Mouse (Mus musculus) embryonic facial prominence, embryonic 15.5 days (tissue): ENCODE measurements at regions not wholly inside any gene's neighbourhood (a gene's known extent, or its start where the extent isn't known, plus 50 kb on each side); places are given as distances from the start of the nearest gene placed in this dataset. TPM values are rescaled to one million over a fixed set of nuclear protein-coding genes. Genes with fewer than 3 reads are reported as not detected.

ENCODE experiments used
- ATAC-seq: fragments of 200-750 bp; cut with Nextera tagmentation; 2 replicates; pipeline ENCODE4 v1.8.0; 2017; ENCODE audit warnings: low read depth, moderate TSS enrichment; ENCODE audit not compliant: insufficient number of reproducible peaks, low FRiP score, low TSS enrichment
- H3K27ac ChIP-seq: fragments of 300-500 bp; sonication (generic); replicated peaks from 2 replicates; pipeline ENCODE4 v1.5.1; 2015; ENCODE audit warnings: mild to moderate bottlenecking, inconsistent platforms
- H3K27me3 ChIP-seq: fragments of 300-500 bp; sonication (generic); 2 replicates; pipeline ENCODE4 v1.6.1; 2015; ENCODE audit warnings: inconsistent platforms
- H3K36me3 ChIP-seq: fragments of 300-500 bp; sonication (generic); 2 replicates; pipeline ENCODE4 v1.6.1; 2015; ENCODE audit warnings: mild to moderate bottlenecking, inconsistent platforms
- H3K4me1 ChIP-seq: fragments of 300-500 bp; sonication (generic); 2 replicates; pipeline ENCODE4 v1.6.1; 2015; ENCODE audit warnings: inconsistent platforms
- H3K4me2 ChIP-seq: fragments of 300-500 bp; sonication (generic); replicated peaks from 2 replicates; pipeline ENCODE4 v1.6.1; 2015; ENCODE audit warnings: mild to moderate bottlenecking, inconsistent platforms
- H3K4me3 ChIP-seq: fragments of 300-500 bp; sonication (generic); replicated peaks from 2 replicates; pipeline ENCODE4 v1.5.1; 2015; ENCODE audit warnings: mild to moderate bottlenecking, inconsistent platforms
- H3K9ac ChIP-seq: fragments of 300-500 bp; sonication (generic); 2 replicates; pipeline ENCODE4 v1.6.1; 2015; ENCODE audit warnings: inconsistent platforms
- H3K9me3 ChIP-seq: fragments of 300-500 bp; sonication (generic); replicated peaks from 2 replicates; pipeline ENCODE4 v1.6.1; 2016; ENCODE audit warnings: inconsistent platforms
- WGBS: fragments of 180-500 bp; shearing (Covaris S2); methylation state at CpG from one replicate; pipeline ENCODE4 v1.1.7; 2015; 5-methylcytosine and 5-hydroxymethylcytosine counted together
- microRNA-seq: library from miRNA; unstranded; fragments of <30 nt; microRNA quantifications from one replicate; pipeline ENCODE4, GENCODE M21; 2016; ENCODE audit warnings: borderline number of aligned reads

- Histone ChIP-seq H3K27me3 (no peaks in the 10 kb centered on the region), H3K4me2 (no peak overlapping the region), H3K27ac (no peak overlapping the region), H3K9me3 (no peaks in the 10 kb centered on the region), H3K9ac (no peak overlapping the region), H3K4me3 (no peak overlapping the region), H3K36me3 (no peaks in the 10 kb centered on the region), H3K4me1 (no peaks in the 10 kb centered on the region)
- no peak for ATAC-seq
- 65% methylated on average over 30 of the region's 30 CpGs for WGBS
Measured at GRCm38 (mm10) chr1:136788979-136789513, 164.3 kb downstream of the Zfp281 start.

GRCm38 (mm10) chr1:136791641-136792040, 166.9 kb downstream of the Zfp281 start:
- no peaks in the 10 kb centered on the region for H3K36me3 ChIP-seq
- H3K27me3 ChIP-seq: no peaks in the 10 kb centered on the region
- H3K4me3 ChIP-seq: no peak overlapping the region
- 77% methylated on average over 1 of the region's 1 CpGs for WGBS
- H3K4me2 ChIP-seq: no peak overlapping the region
- no peak for ATAC-seq
- H3K9me3 ChIP-seq: no peaks in the 10 kb centered on the region
- H3K4me1 ChIP-seq: no peaks in the 10 kb centered on the region
- H3K9ac ChIP-seq: no peak overlapping the region
- H3K27ac ChIP-seq: no peak overlapping the region

Small RNA genes lying in the stretch of these regions (microRNA-seq; reads per million reads assigned to microRNA genes)
- gene Gm22132: not detected
